ENCODE assay signal across 26 mouse cellular contexts in genomic region chr14:24200771-24201170, GRCm38 (mm10). TPM values are rescaled to one million over a fixed set of nuclear protein-coding genes. Genes with fewer than 3 reads are reported as not detected.
DNase-seq lines count a peak whose midpoint lies in the region; ATAC-seq and TF ChIP-seq lines count a peak whose summit lies in the region.
"Had no signal": no experiment of that assay in that cellular context is flagged by ENCODE, and none has a peak within 500 bp of the region (broad histone marks: within the 10 kb centered on the region; RNA-seq: fewer than 3 reads in every experiment).

No protein-coding gene starts in this region.

- no peak for TF ChIP-seq CTCF in liver, adult 2 months (IDR thresholded peaks at IDR 0.05; ENCODE audit: low read depth, low read length)

- ATAC-seq in kidney, embryonic 15.5 days (replicated peaks; ENCODE audit: low FRiP score), result no peak
- ATAC-seq in liver, embryonic 12.5 days, result no peak
- ATAC-seq: forebrain, postnatal 0 days; midbrain, embryonic 15.5 days had no signal

- no peak overlapping the region for H3K9ac ChIP-seq in kidney, embryonic 15.5 days
- H3K9ac ChIP-seq in liver, adult 2 months (ENCODE audit: low read depth, low read length), result no peak overlapping the region
- no peak overlapping the region for H3K9ac ChIP-seq in liver, embryonic 12.5 days
- H3K9ac ChIP-seq: forebrain, embryonic 12.5 days; forebrain, postnatal 0 days; hindbrain, embryonic 13.5 days; liver, embryonic 14.5 days; midbrain, embryonic 15.5 days; neural tube, embryonic 15.5 days had no signal

- WGBS in kidney, embryonic 15.5 days, result 96% methylated on average over 2 of the region's 2 CpGs
- WGBS in liver, adult 2 months, result 95% methylated on average over 2 of the region's 2 CpGs
- WGBS in liver, embryonic 12.5 days (ENCODE audit: insufficient replicate concordance), result 80% methylated on average over 2 of the region's 2 CpGs

- H3K27ac ChIP-seq in kidney, embryonic 15.5 days, result no peak overlapping the region
- H3K27ac ChIP-seq in liver, adult 2 months (replicated peaks; ENCODE audit: insufficient read depth, low read depth, low read length), result no peak overlapping the region
- H3K27ac ChIP-seq in liver, embryonic 12.5 days, result no peak overlapping the region
- H3K27ac ChIP-seq: forebrain, embryonic 12.5 days; hindbrain, embryonic 13.5 days; liver, embryonic 14.5 days; midbrain, embryonic 10.5 days; midbrain, embryonic 15.5 days; neural tube, embryonic 15.5 days had no signal

- no peak overlapping the region for H3K4me2 ChIP-seq in kidney, embryonic 15.5 days
- H3K4me2 ChIP-seq in liver, embryonic 12.5 days, result no peak overlapping the region
- H3K4me2 ChIP-seq: forebrain, embryonic 12.5 days; hindbrain, embryonic 13.5 days; midbrain, embryonic 15.5 days; neural tube, embryonic 15.5 days had no signal

- H3K9me3 ChIP-seq in kidney, embryonic 15.5 days (replicated peaks), result no peaks in the 10 kb centered on the region
- H3K9me3 ChIP-seq in liver, embryonic 12.5 days (replicated peaks), result no peaks in the 10 kb centered on the region
- H3K9me3 ChIP-seq: forebrain, embryonic 12.5 days; hindbrain, embryonic 13.5 days; midbrain, embryonic 10.5 days; midbrain, embryonic 15.5 days; neural tube, embryonic 15.5 days had no signal

- TF ChIP-seq POLR2A in liver, adult 2 months (IDR thresholded peaks at IDR 0.05; ENCODE audit: extremely low read depth, insufficient read depth, low read length), result no peak

- no peaks in the 10 kb centered on the region for H3K27me3 ChIP-seq in kidney, embryonic 15.5 days
- H3K27me3 ChIP-seq in liver, adult 2 months (ENCODE audit: control insufficient read depth, insufficient read depth, low read length), result no peaks in the 10 kb centered on the region
- peaks cover 16% of the 10 kb centered on the region for H3K27me3 ChIP-seq in liver, embryonic 12.5 days (replicated peaks)
- H3K27me3 ChIP-seq: forebrain, embryonic 12.5 days; hindbrain, embryonic 13.5 days; midbrain, embryonic 15.5 days; neural tube, embryonic 15.5 days; Patski had no signal

- H3K36me3 ChIP-seq in kidney, embryonic 15.5 days, result peaks cover 10% of the 10 kb centered on the region; the same call in 1 of the 2 replicates
- H3K36me3 ChIP-seq in liver, adult 2 months (ENCODE audit: control insufficient read depth, insufficient read depth, low read length), result no peaks in the 10 kb centered on the region
- H3K36me3 ChIP-seq in liver, embryonic 12.5 days, result no peaks in the 10 kb centered on the region
- H3K36me3 ChIP-seq: midbrain, embryonic 15.5 days had no signal

- H3K4me1 ChIP-seq in kidney, embryonic 15.5 days, result peaks cover 49% of the 10 kb centered on the region
- H3K4me1 ChIP-seq in liver, adult 2 months (ENCODE audit: control insufficient read depth, insufficient read depth, low read length), result 0 out of 2 replicates have a peak, but pooled peaks cover 2% of the 10 kb centered on the region
- 0 out of 2 replicates have a peak, but pooled peaks cover 3% of the 10 kb centered on the region for H3K4me1 ChIP-seq in liver, embryonic 12.5 days

- no peaks in the 10 kb centered on the region for H3K79me2 ChIP-seq in liver, adult 2 months (ENCODE audit: control insufficient read depth, insufficient read depth, low read length)

- DNase-seq in adrenal gland, postnatal 14 days, result peak; percentile 38
- no peak for DNase-seq in adrenal gland, adult 8-10 months
- peak; percentile 64 for DNase-seq in kidney, adult 11 months
- DNase-seq in liver, adult 2 months (ENCODE audit: extremely low read depth, low read depth, low spot score), result peak; percentile 57
- peak; percentile 76 to 82 for DNase-seq in kidney, postnatal 36 days
- no peak for DNase-seq in cerebellum, postnatal 36 days
- DNase-seq: cerebellum, adult 9-10 months; embryo, embryonic 11 days; forebrain, postnatal 0 days; heart, postnatal 36 days; left cerebral cortex, postnatal 4 days; lung, adult 2 months; lung, postnatal 14 days; retina, postnatal 1 day; right cerebral cortex, postnatal 14 days had no signal

- no peak overlapping the region for H3K4me3 ChIP-seq in kidney, embryonic 15.5 days (replicated peaks)
- no peak overlapping the region for H3K4me3 ChIP-seq in liver, adult 2 months (ENCODE audit: insufficient read depth, low read depth, low read length)
- H3K4me3 ChIP-seq in liver, embryonic 12.5 days, result no peak overlapping the region
- H3K4me3 ChIP-seq: forebrain, embryonic 12.5 days; hindbrain, embryonic 13.5 days; midbrain, embryonic 10.5 days; midbrain, embryonic 15.5 days; neural tube, embryonic 15.5 days had no signal

RNA-seq across cellular contexts. Expression of gene Dlg5, which starts 44.9 kb away (rescaled TPM):
- 35.9 and 50.1 TPM in 2 replicates for total RNA-seq in adrenal gland, postnatal 14 days (2021)
- total RNA-seq in adrenal gland, adult 8-10 months (2022), result 10 to 100 TPM; 49.9 to 76.1 (median 55.6) TPM
- 14.5 and 18.6 TPM in 2 replicates for polyA plus RNA-seq in kidney, embryonic 15.5 days (2015; fragmentation: Nextera tagmentation; extraction: Ambion mirVana)
- 1.3 and 2.4 TPM in 2 replicates for total RNA-seq in liver, adult 2 months (2014; rRNA removed)
- 2.9 and 4.0 TPM in 2 replicates for polyA plus RNA-seq in liver, adult 2 months (2012; rRNA removed)
- polyA plus RNA-seq in liver, embryonic 12.5 days (2016; fragmentation: Nextera tagmentation; extraction: Ambion mirVana), result 2.2 and 3.2 TPM in 2 replicates
- total RNA-seq: megakaryocyte progenitor cell, adult 5-6 weeks; MEL had no signal

Comparison
In these comparisons a context has a peak if more than half of its experiments do, and no peak if none do; other contexts are left out.
1. DNase-seq: peak in adrenal gland, postnatal 14 days (single experiment), kidney, adult 11 months (single experiment), liver, adult 2 months (single experiment) and kidney, postnatal 36 days (2 of 2); none in adrenal gland, adult 8-10 months (single experiment) and cerebellum, postnatal 36 days (0 of 2).
2. RNA of gene Dlg5, which starts 44.9 kb away (total RNA-seq): 49.9 to 76.1 TPM in adrenal gland, adult 8-10 months and 35.9 to 50.1 TPM in adrenal gland, postnatal 14 days; 1.3 to 2.4 TPM in liver, adult 2 months; every median in the first group is over 10 times any median in the second.